Mouse (Mus musculus): ENCODE measurements at regions not wholly inside any gene's neighbourhood (a gene's known extent, or its start where the extent isn't known, plus 50 kb on each side); places are given as distances from the start of the nearest gene placed in this dataset.

GRCm38 (mm10) chr1:73593653-73594385 lies 530.4 kb downstream of the Tns1 start:
- no peak for TF ChIP-seq CTCF (IDR thresholded peaks at IDR 0.05; ENCODE audit: borderline replicate concordance, insufficient read depth, low read depth, low read length)
- no peak for TF ChIP-seq POLR2A (IDR thresholded peaks at IDR 0.05; ENCODE audit: borderline replicate concordance, insufficient read depth, low read length)

All from cerebellum, adult 2 months (tissue).